Mouse (Mus musculus) kidney, embryonic 14.5 days (tissue): ENCODE results near the gene Rnf227. TPM values are rescaled to one million over a fixed set of nuclear protein-coding genes. Genes with fewer than 3 reads are reported as not detected.
A peak's percentile ranks its signal among the peaks of the same experiment; 100 is the strongest.

Experiments
- ATAC-seq: fragments of 200-750 bp; cut with Nextera tagmentation; 2 replicates; pipeline ENCODE4 v1.8.0; 2017; ENCODE audit warnings: moderate number of reproducible peaks, mild to moderate bottlenecking, moderate TSS enrichment, moderate library complexity; ENCODE audit not compliant: low FRiP score, low TSS enrichment
- H3K27ac ChIP-seq: fragments of 300-500 bp; sonication (generic); 2 replicates; pipeline ENCODE4 v1.5.1; 2014; ENCODE audit warnings: low read depth, mild to moderate bottlenecking, low read length, moderate library complexity, mixed read lengths
- H3K27me3 ChIP-seq: fragments of 300-500 bp; sonication (generic); 2 replicates; pipeline ENCODE4 v1.6.1; 2014; ENCODE audit warnings: mild to moderate bottlenecking, low read length; ENCODE audit not compliant: control insufficient read depth, insufficient read depth
- H3K36me3 ChIP-seq: fragments of 300-500 bp; sonication (generic); 2 replicates; pipeline ENCODE4 v1.6.1; 2014; ENCODE audit warnings: low read length, mixed read lengths; ENCODE audit not compliant: control insufficient read depth, insufficient read depth
- H3K4me1 ChIP-seq: fragments of 300-500 bp; sonication (generic); 2 replicates; pipeline ENCODE4 v1.6.1; 2014; ENCODE audit warnings: low read length, mixed read lengths; ENCODE audit not compliant: control insufficient read depth, insufficient read depth
- H3K4me2 ChIP-seq: fragments of 300-500 bp; sonication (generic); replicated peaks from 2 replicates; pipeline ENCODE4 v1.6.1; 2014; ENCODE audit warnings: low read depth, mild to moderate bottlenecking, low read length
- H3K4me3 ChIP-seq: fragments of 300-500 bp; sonication (generic); 2 replicates; pipeline ENCODE4 v1.5.1; 2014; ENCODE audit warnings: mild to moderate bottlenecking, low read length
- H3K9ac ChIP-seq: fragments of 300-500 bp; sonication (generic); 2 replicates; pipeline ENCODE4 v1.6.1; 2014; ENCODE audit warnings: low read depth, mild to moderate bottlenecking, low read length, moderate library complexity
- H3K9me3 ChIP-seq: fragments of 300-500 bp; sonication (generic); 2 replicates; pipeline ENCODE4 v1.6.1; 2016; ENCODE audit warnings: low read length; ENCODE audit not compliant: control insufficient read depth
- WGBS: fragments of 180-500 bp; shearing (Covaris S2); extraction: QIAGEN DNeasy Blood & Tissue Kit; methylation state at CpG from one replicate; pipeline ENCODE4 v1.1.7; 2014; 5-methylcytosine and 5-hydroxymethylcytosine counted together
- polyA plus RNA-seq: library from polyadenylated mRNA; unstranded; fragments of >200 nt; fragmentation: Nextera tagmentation; extraction: Ambion mirVana; gene quantifications from 2 replicates; pipeline ENCODE4 v1.2.1, GENCODE M21; 2014

The Rnf227 gene
- polyA plus RNA-seq, 1 experiment from 2014 or later: 16.4 TPM

DNA sequence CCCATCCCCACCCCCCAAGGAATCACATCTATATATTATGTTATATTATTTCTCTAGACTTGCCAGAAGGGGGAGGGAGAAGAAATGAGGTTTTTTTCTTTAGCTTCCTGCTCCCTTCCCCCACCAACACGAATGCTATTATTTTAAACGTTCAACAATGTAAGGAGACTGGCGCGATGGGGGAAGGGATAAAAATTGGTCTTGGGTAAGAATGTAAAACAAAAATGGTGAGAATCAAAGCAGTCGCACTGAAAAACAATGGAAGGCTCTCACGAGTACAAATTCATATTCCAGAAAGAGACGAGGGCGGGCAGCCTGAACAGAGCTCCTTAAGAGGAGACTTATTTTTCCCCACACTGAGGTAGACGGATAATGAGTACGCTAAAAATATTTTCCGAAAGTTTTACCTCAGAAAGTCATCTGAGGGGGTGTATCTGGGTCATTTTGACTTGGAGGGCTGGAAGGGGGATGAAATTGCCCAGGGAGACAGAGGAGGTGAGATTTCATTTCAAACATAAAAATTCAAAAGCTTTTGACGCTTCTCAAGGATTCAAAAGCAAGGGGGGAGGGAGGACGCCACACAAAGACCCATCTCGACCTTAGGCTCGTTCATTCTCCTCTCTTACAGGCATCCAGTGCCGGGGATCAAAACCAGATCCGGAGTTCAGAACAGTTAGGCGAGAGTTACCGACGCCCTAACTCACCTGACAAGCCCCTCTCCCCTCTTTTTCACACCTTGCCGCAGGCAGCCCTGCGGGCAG, 26.8 kb downstream of the Rnf227 start:
- Histone ChIP-seq H3K27me3 (no peaks in the 10 kb centered on the region), H3K9me3 (no peaks in the 10 kb centered on the region), H3K4me2 (peak overlapping the region; percentile 84), H3K4me3 (peak overlapping the region; percentile 94), H3K27ac (peak overlapping the region; percentile 100), H3K4me1 (peaks cover 41% of the 10 kb centered on the region), H3K36me3 (peaks cover 23% of the 10 kb centered on the region), H3K9ac (peak overlapping the region; percentile 100)
- under 1% methylated on average over 22 of the region's 22 CpGs for WGBS
- no peak for ATAC-seq

DNA sequence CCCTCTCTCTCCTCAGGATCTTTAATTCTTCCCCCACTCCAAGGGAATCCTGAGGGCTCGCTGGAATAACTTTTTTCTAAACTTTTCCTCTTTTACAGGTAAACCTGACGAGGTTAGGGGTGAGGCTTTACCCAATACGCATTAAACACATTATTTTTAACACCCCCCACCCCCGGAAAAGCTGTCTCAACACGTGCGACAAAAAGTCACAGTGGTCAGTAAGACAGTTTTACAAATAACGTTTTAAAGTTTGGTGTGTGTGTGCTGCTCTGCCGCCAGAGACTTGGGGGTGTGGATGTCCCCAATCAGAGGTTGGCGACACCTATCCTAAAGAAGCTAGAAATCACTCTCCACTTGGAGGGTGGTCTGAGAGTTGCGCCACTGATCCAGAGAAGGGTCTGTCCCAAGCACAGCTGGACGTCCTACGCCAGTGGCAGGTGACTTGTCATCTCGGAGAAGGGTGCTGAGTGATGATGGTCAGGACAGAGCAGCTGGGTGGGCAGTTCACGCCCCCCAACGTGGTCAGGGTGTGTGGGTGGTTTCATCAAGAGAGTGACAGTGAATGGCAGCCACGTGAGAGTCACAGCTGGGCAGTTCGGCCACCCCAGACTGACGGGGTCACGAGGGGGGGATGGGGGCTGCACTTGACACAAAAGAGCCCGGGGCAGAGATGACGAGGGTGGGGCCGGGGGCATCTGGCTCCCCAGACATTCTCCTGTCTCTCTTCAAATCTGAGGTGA, 27.5 kb downstream of the Rnf227 start:
- peaks cover 46% of the 10 kb centered on the region for H3K4me1 ChIP-seq
- peak; percentile 33 for ATAC-seq
- H3K4me3 ChIP-seq: peak overlapping the region; percentile 94
- H3K27me3 ChIP-seq: no peaks in the 10 kb centered on the region
- H3K36me3 ChIP-seq: peaks cover 17% of the 10 kb centered on the region
- H3K9ac ChIP-seq: peak overlapping the region; percentile 100
- H3K4me2 ChIP-seq: peak overlapping the region; percentile 84
- H3K27ac ChIP-seq: peak overlapping the region; percentile 100
- H3K9me3 ChIP-seq: no peaks in the 10 kb centered on the region
- WGBS: 1% methylated on average over 22 of the region's 22 CpGs

DNA sequence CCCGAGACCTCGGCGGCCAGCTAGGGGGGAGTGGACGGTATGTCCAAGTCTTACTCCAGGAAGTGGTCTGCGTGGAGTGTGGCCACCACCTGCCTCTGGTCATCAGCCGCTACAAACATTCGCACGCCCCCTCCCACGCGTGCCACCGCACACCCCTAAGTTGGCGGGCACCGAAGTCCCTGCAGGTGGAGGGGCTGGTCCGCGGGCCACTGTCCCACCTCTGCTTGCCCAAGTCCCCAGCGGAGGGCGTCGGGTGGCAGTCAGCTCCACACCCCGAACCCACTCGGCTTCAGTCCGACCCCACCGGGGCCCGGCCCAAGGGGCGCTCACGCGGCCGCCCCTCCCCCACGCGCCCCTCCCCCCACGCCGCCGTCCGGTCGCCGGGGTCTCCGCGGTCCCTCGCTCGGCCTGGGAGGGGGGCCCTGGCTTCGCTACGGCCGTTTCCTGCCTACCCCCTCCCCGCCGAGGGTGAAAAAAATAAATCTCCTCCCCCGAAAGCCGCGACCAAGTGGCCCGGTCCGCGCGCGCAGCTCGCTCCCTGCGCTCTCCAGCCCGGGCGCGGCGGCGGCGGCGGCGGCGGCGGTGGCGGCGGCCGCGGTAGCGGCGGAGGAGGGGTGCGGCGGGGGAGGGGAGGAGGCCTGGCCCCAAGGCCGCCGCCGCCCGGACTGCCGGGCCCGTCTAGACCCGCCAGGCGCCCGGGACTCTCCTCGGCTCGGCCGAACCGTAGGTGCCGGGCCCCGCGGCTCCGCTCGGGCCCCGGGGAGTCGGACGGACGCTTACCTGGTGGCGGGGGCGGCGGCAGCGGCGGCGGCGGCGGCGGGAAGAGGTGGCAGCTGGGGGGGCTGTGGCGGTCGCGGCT, 28.3 kb downstream of the Rnf227 start:
- no peaks in the 10 kb centered on the region for H3K9me3 ChIP-seq
- WGBS: 1% methylated on average over 57 of the region's 106 CpGs
- H3K9ac ChIP-seq: peak overlapping the region; percentile 100
- H3K27ac ChIP-seq: peak overlapping the region; percentile 100
- peaks cover 46% of the 10 kb centered on the region for H3K4me1 ChIP-seq
- H3K27me3 ChIP-seq: no peaks in the 10 kb centered on the region
- H3K4me2 ChIP-seq: peak overlapping the region; percentile 84
- peak; percentile 16 for ATAC-seq
- H3K4me3 ChIP-seq: peak overlapping the region; percentile 94
- peaks cover 17% of the 10 kb centered on the region for H3K36me3 ChIP-seq

DNA sequence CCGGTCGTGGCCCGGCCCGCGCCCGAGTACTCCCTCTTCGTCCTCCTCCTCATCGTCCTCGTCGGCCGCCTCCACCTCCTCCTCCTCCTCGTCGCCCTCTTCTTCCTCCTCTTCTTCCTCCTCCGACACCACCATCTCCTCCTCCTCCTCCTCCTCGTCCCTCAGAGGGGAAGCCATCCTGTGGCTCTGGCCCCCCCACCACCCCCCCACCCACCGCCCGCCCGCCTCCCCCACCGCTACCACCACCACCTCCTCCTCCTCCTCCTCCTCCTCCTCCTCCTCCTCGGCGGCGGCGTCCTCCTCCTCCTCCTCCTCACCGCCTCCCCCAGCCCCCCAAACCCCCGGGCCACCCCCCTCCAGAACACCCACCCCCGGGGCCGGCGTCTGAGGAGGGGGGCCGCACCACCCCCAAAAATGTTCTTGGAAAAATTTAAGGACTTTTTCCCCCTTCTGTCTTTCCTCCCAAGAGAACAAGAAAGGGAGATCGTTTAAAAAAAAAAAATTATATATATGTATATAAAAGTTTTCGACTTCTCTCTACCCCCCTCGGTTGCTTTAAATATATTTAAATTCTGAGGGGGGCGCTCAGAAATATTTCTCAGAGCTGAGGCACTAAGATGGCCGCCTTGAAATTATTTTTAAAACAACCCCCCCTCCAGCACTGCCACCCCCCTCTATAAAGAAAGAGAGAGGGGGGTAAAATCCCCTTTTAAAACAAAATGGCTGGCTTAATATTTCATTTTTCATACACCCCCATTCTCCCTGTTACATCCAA, 29.1 kb downstream of the Rnf227 start, which contains the start of gene Chd3:
Chd3 (minus strand) TSS at position 192 of the 775 bp plus-strand sequence.
- no peak for ATAC-seq

DNA sequence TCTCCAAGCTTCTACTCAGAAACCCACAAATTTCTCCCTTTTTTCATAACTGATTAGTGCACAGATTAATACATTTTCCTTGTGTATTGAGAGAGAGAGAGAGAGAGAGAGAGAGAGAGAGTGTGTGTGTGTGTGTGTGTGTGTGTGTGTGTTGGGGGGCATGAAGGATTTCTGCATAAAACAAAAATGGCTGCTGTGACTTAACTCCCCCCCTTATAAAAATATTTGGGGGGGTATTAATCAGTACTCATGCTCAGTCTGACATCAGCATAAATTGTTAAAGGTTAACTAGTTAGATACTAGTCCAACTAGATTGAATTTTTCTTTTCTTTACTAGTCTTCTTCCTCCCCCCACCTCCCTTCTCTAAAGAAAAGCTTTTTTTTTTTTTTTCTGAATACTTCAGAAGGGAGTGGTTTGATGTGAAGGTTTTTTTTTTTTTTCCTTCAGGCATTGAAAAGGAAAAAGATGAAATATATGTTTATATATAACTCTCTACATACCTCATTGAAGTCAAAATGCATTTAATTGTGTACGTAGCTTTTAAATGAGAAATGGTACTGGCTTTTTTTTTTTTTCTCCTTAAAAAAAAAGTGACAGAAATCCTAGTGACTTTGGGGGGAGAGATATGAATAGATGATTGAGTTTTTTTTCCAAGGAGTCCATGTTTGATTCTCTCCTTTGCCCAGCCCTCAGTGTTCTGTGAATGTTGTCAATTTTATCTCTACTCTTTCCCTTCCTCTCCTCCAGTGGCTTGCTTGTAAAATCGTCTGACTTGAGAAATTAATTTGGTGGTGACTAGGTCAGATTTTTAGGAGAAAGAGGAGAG, 29.9 kb downstream of the Rnf227 start:
- Histone ChIP-seq H3K27me3 (no peaks in the 10 kb centered on the region), H3K4me1 (peaks cover 33% of the 10 kb centered on the region), H3K9ac (peak overlapping the region; percentile 100), H3K36me3 (peaks cover 18% of the 10 kb centered on the region), H3K4me2 (peak overlapping the region; percentile 84), H3K4me3 (peak overlapping the region; percentile 94), H3K27ac (peak overlapping the region; percentile 100; the same call in 1 of the 2 replicates), H3K9me3 (no peaks in the 10 kb centered on the region)
- WGBS: 19% methylated on average over 2 of the region's 2 CpGs
- no peak for ATAC-seq

More for the DNA sequence above, 29.1 kb downstream of the Rnf227 start, which contains the start of gene Chd3:
- Histone ChIP-seq H3K4me1 (peaks cover 41% of the 10 kb centered on the region), H3K9me3 (no peaks in the 10 kb centered on the region), H3K27me3 (no peaks in the 10 kb centered on the region), H3K4me3 (peak within 1 kb of the TSS; percentile 94), H3K27ac (peak within 1 kb of the TSS; percentile 100), H3K9ac (peak within 1 kb of the TSS; percentile 100), H3K4me2 (peak within 1 kb of the TSS; percentile 84), H3K36me3 (peaks cover 17% of the 10 kb centered on the region)
- WGBS: 1% methylated on average over 19 of the region's 34 CpGs

DNA sequence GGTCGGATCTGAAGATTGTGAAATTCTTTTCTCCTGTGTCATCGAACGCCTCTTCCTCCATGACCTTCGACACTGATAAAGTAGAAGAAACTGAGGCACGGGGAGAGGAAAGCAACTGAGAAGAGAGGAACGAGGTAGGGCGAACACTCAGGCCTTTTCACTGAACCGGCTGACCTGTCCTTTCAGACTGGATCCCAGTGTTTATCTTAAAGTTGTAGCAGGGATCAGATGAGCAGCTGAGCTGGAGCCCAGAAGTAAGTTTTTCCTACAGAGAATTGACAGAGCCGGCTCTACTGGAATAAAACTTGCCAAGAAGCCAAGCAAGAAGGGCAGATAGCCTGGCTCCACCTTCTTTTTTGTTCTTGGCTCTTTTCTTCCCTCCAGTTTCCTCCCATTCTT, 30.6 kb downstream of the Rnf227 start:
- Histone ChIP-seq H3K4me3 (peak overlapping the region; percentile 15; the same call in 1 of the 2 replicates), H3K4me1 (peaks cover 26% of the 10 kb centered on the region)
- 17% methylated on average over 9 of the region's 9 CpGs for WGBS

DNA sequence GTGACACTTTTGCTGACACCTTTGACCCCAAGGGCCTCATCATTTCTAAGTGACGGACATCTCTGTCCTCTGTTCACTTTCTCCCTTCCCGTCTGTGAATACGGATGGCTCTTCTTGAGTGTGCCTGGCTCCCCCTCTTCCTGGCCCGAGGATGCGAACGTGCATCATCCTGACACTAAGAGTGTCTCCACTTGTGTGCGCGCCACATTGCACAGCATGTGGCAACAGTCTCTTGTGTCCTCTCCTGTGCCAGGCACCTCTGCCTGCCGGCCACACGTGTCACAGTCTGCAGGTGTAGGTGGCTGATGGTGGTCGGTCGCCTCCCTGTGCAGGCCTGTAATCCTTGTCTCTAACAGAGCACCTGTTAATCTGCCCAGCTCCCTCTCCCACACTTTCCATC, 31.3 kb downstream of the Rnf227 start:
- Histone ChIP-seq H3K36me3 (peaks cover 28% of the 10 kb centered on the region), H3K4me3 (peak overlapping the region; percentile 15; the same call in 1 of the 2 replicates)

More for the DNA sequence above, 30.6 kb downstream of the Rnf227 start:
- Histone ChIP-seq H3K4me2 (peak overlapping the region; percentile 40), H3K27ac (peak overlapping the region; percentile 82; the same call in 1 of the 2 replicates), H3K27me3 (no peaks in the 10 kb centered on the region), H3K9ac (peak overlapping the region; percentile 28; the same call in 1 of the 2 replicates), H3K36me3 (peaks cover 21% of the 10 kb centered on the region), H3K9me3 (no peaks in the 10 kb centered on the region)
- ATAC-seq: no peak

More for the DNA sequence above, 31.3 kb downstream of the Rnf227 start:
- WGBS: 35% methylated on average over 12 of the region's 12 CpGs
- Histone ChIP-seq H3K27ac (peak overlapping the region; percentile 82; the same call in 1 of the 2 replicates), H3K27me3 (no peaks in the 10 kb centered on the region), H3K4me2 (peak overlapping the region; percentile 40), H3K4me1 (peaks cover 23% of the 10 kb centered on the region), H3K9me3 (no peaks in the 10 kb centered on the region), H3K9ac (peak overlapping the region; percentile 34; the same call in 1 of the 2 replicates)
- no peak for ATAC-seq
